Mouse (Mus musculus): Measurements from ENCODE around the gene Cyp1b1. TPM values are rescaled to one million over a fixed set of nuclear protein-coding genes. Genes with fewer than 3 reads are reported as not detected.

Cyp1b1 gene
- polyA plus RNA-seq, 1 experiment: 35.0 TPM

- no peaks in the 10 kb centered on the region for H3K4me1 ChIP-seq (ENCODE audit: control insufficient read depth, insufficient read depth, insufficient read length)
- no peak overlapping the region for H3K4me3 ChIP-seq (ENCODE audit: extremely low read depth, insufficient read depth, insufficient read length)
- peak overlapping the region; percentile 2; the same call in 1 of the 2 replicates for H3K27ac ChIP-seq (ENCODE audit: insufficient read depth, low read length)
- TF ChIP-seq POLR2A (IDR thresholded peaks at IDR 0.05; ENCODE audit: low read depth, low read length): no peak
- no peak for TF ChIP-seq CTCF (IDR thresholded peaks at IDR 0.05; ENCODE audit: extremely low read depth, insufficient read depth, insufficient read length, insufficient replicate concordance)
- DNase-seq (ENCODE audit: low read depth in 1 of 2, low spot score in 2 of 2): no peak
- no peaks in the 10 kb centered on the region for H3K36me3 ChIP-seq (ENCODE audit: control insufficient read depth, insufficient read depth, low read length)
- H3K27me3 ChIP-seq (ENCODE audit: control insufficient read depth, insufficient read depth, low read length): no peaks in the 10 kb centered on the region; the same call in 1 of the 2 replicates
- WGBS: 73% methylated on average over 8 of the region's 8 CpGs
Measured at GRCm38 (mm10) chr17:79730988-79731387, 16.1 kb upstream of the Cyp1b1 start.

DNA sequence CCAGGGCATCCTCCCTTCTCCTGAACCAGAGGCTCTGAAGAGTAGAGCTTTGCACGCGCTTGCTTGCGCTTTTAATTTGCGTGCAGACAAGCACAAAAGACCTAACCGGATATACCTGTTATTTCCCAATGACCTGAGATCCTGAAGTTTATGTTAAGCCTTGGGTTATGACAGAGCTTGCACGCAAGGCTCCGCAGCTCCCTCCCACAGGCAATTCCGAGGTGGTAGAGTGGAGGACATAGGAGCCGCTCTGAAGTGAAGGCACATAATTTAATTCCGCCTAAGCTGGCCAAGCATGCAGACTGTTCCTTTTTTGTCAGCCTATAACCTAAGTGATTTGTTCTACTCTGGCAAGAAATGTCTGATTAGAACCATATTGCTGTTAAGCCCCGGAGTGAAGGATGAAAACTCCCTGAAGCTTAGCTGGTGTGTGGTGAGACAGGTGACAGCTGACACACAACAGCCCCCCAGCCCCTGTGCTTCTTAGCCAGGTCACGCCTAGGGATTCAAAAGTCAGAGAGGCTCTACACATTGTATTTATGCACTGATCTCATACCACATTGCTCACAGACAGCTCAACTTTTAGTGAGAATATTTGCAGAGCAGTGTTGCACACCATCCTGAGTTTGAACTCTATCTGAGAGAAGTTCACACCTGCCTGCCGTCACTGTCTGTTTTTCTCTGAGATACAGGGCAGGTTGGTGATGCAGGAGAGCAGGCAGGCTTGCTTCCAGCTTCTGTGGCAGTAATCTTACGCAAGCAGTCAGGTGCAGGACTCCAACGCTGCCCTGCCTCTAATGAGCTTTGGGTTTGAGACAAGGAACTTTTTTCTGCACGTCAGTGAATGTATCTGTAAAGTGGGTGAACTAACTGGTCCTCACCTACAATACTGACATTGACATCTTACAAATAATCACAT is 14.0 kb upstream of the Cyp1b1 start:
- H3K27ac ChIP-seq (ENCODE audit: insufficient read depth, low read length): no peak overlapping the region
- no peaks in the 10 kb centered on the region for H3K36me3 ChIP-seq (ENCODE audit: control insufficient read depth, insufficient read depth, low read length)
- no peak for DNase-seq (ENCODE audit: low read depth in 1 of 2, low spot score in 2 of 2)
- TF ChIP-seq POLR2A (IDR thresholded peaks at IDR 0.05; ENCODE audit: low read depth, low read length): no peak
- TF ChIP-seq CTCF (IDR thresholded peaks at IDR 0.05; ENCODE audit: extremely low read depth, insufficient read depth, insufficient read length, insufficient replicate concordance): no peak
- no peak overlapping the region for H3K4me3 ChIP-seq (ENCODE audit: extremely low read depth, insufficient read depth, insufficient read length)
- H3K27me3 ChIP-seq (ENCODE audit: control insufficient read depth, insufficient read depth, low read length): no peaks in the 10 kb centered on the region; the same call in 1 of the 2 replicates
- no peaks in the 10 kb centered on the region for H3K4me1 ChIP-seq (ENCODE audit: control insufficient read depth, insufficient read depth, insufficient read length)
- WGBS: 51% methylated on average over 16 of the region's 16 CpGs

- no peak for DNase-seq (ENCODE audit: low read depth in 1 of 2, low spot score in 2 of 2)
- WGBS: 39% methylated on average over 14 of the region's 14 CpGs
- no peak for TF ChIP-seq CTCF (IDR thresholded peaks at IDR 0.05; ENCODE audit: extremely low read depth, insufficient read depth, insufficient read length, insufficient replicate concordance)
- H3K27ac ChIP-seq (ENCODE audit: insufficient read depth, low read length): no peak overlapping the region
- H3K36me3 ChIP-seq (ENCODE audit: control insufficient read depth, insufficient read depth, low read length): no peaks in the 10 kb centered on the region
- no peaks in the 10 kb centered on the region for H3K4me1 ChIP-seq (ENCODE audit: control insufficient read depth, insufficient read depth, insufficient read length)
- H3K4me3 ChIP-seq (ENCODE audit: extremely low read depth, insufficient read depth, insufficient read length): no peak overlapping the region
- H3K27me3 ChIP-seq (ENCODE audit: control insufficient read depth, insufficient read depth, low read length): no peaks in the 10 kb centered on the region
Measured at GRCm38 (mm10) chr17:79728053-79728584, 13.3 kb upstream of the Cyp1b1 start.

DNA sequence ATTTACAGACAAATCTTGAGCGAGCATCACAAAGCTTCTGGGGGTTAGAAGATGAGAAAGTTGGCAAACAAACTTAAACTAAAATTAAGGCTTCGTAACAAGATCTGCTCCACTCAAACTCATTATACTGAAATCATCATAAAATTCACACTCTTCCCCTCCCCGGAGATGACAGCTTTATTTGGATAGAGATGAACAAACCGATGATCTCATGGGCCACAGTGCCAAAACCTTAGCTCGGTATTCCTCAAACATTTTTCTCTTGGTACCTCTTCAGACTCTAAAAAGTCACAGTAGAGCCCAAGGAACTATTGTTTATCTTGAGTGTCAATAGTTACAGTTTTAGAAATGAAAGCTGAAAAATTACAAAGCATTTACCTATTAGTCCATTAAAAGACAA is 11.8 kb upstream of the Cyp1b1 start:
- no peaks in the 10 kb centered on the region for H3K36me3 ChIP-seq (ENCODE audit: control insufficient read depth, insufficient read depth, low read length)
- TF ChIP-seq POLR2A (IDR thresholded peaks at IDR 0.05; ENCODE audit: low read depth, low read length) (no peak), CTCF (IDR thresholded peaks at IDR 0.05; ENCODE audit: extremely low read depth, insufficient read depth, insufficient read length, insufficient replicate concordance) (no peak)
- no peak for DNase-seq (ENCODE audit: low read depth in 1 of 2, low spot score in 2 of 2)
- no peaks in the 10 kb centered on the region for H3K27me3 ChIP-seq (ENCODE audit: control insufficient read depth, insufficient read depth, low read length)
- no peaks in the 10 kb centered on the region for H3K4me1 ChIP-seq (ENCODE audit: control insufficient read depth, insufficient read depth, insufficient read length)
- no peak overlapping the region for H3K4me3 ChIP-seq (ENCODE audit: extremely low read depth, insufficient read depth, insufficient read length)
- 89% methylated on average over 5 of the region's 5 CpGs for WGBS
- no peak overlapping the region for H3K27ac ChIP-seq (ENCODE audit: insufficient read depth, low read length)

- Histone ChIP-seq H3K36me3 (ENCODE audit: control insufficient read depth, insufficient read depth, low read length) (no peaks in the 10 kb centered on the region), H3K4me1 (ENCODE audit: control insufficient read depth, insufficient read depth, insufficient read length) (no peaks in the 10 kb centered on the region), H3K27ac (ENCODE audit: insufficient read depth, low read length) (no peak overlapping the region), H3K4me3 (ENCODE audit: extremely low read depth, insufficient read depth, insufficient read length) (no peak overlapping the region), H3K27me3 (ENCODE audit: control insufficient read depth, insufficient read depth, low read length) (0 out of 2 replicates have a peak, but pooled peaks cover 4% of the 10 kb centered on the region)
- WGBS: 87% methylated on average over 7 of the region's 7 CpGs
- TF ChIP-seq POLR2A (IDR thresholded peaks at IDR 0.05; ENCODE audit: low read depth, low read length): no peak
- no peak for TF ChIP-seq CTCF (IDR thresholded peaks at IDR 0.05; ENCODE audit: extremely low read depth, insufficient read depth, insufficient read length, insufficient replicate concordance)
- DNase-seq (ENCODE audit: low read depth in 1 of 2, low spot score in 2 of 2): no peak
Measured at GRCm38 (mm10) chr17:79720681-79721080, 5.8 kb upstream of the Cyp1b1 start.

GRCm38 (mm10) chr17:79715649-79716143 is 835 bp upstream of the Cyp1b1 start:
- 1% methylated on average over 42 of the region's 42 CpGs for WGBS
- H3K36me3 ChIP-seq (ENCODE audit: control insufficient read depth, insufficient read depth, low read length): no peaks in the 10 kb centered on the region
- no peak overlapping the region; the same call in 1 of the 2 replicates for H3K4me3 ChIP-seq (ENCODE audit: extremely low read depth, insufficient read depth, insufficient read length)
- peaks cover 21% of the 10 kb centered on the region for H3K27me3 ChIP-seq (ENCODE audit: control insufficient read depth, insufficient read depth, low read length)
- H3K4me1 ChIP-seq (ENCODE audit: control insufficient read depth, insufficient read depth, insufficient read length): peaks cover 8% of the 10 kb centered on the region
- no peak overlapping the region for H3K27ac ChIP-seq (ENCODE audit: insufficient read depth, low read length)
- peak; percentile 81 for TF ChIP-seq CTCF (IDR thresholded peaks at IDR 0.05; ENCODE audit: extremely low read depth, insufficient read depth, insufficient read length, insufficient replicate concordance)
- TF ChIP-seq POLR2A (IDR thresholded peaks at IDR 0.05; ENCODE audit: low read depth, low read length): no peak
- peak; percentile 17 to 69 for DNase-seq (ENCODE audit: low read depth in 1 of 2, low spot score in 2 of 2)
